Mouse (Mus musculus): Measurements from ENCODE around the gene Taz.

- TF ChIP-seq CTCF (conservative IDR thresholded peaks at IDR 0.05; ENCODE audit: insufficient read depth, insufficient read length, low read depth, low read length) (no peak), POLR2A (IDR thresholded peaks at IDR 0.05; ENCODE audit: low read depth, low read length) (no peak)
Observed at GRCm38 (mm10) chrX:74254888-74255565, 26.7 kb upstream of the Taz start.
